Mouse (Mus musculus) left cerebral cortex, adult 8-10 months (tissue): ENCODE measurements at regions not wholly inside any gene's neighbourhood (a gene's known extent, or its start where the extent isn't known, plus 50 kb on each side); places are given as distances from the start of the nearest gene placed in this dataset.

Experiments used
- DNase-seq, 2 experiments: peaks; one replicate each; pipeline ENCODE4 v3.0.0; 2022; ENCODE audit warnings: low spot score in 2 of 2

DNA sequence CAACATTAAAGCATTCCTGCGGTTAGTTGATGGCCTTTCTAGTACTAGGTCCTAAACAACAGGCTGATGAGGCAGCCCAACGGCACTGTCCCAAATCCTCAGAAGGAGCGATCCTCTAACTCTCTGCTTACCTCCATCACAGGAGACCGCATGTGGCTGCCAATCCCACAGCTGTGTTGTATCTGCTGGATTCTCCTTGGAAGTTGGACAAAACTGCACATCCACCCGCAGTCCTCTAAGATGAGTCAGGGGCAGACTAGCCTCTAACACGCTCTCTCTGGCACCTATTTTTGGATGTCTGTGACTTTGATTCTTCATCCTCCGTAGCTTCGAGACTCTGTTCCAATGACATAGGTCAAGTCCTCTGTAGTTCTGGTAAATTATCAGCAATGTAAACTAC, 432.5 kb downstream of the Fgf9 start:
- no peak for DNase-seq

DNA sequence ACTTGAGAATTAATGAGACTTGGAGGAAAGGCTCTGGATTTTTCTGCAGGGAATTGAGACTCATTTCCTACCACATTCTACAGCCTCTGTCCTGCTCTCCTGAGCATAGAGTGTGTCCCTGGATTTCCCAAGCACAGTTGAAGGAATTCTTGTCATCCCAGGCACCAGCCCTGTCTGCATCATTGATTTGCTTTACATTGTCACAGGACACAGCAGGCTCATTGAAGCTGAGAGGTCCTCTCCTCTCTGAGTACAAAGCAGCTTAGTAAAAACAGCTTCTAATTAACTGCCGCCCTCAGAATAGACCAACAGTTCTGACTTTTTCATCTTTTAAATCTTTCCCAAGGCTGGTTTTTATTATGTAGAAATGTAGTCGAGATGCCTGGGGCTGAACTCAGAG, 429.7 kb downstream of the Fgf9 start:
- DNase-seq = no peak

- DNase-seq = no peak
Observed at GRCm38 (mm10) chr14:58499501-58499900, 429.2 kb downstream of the Fgf9 start.

DNA sequence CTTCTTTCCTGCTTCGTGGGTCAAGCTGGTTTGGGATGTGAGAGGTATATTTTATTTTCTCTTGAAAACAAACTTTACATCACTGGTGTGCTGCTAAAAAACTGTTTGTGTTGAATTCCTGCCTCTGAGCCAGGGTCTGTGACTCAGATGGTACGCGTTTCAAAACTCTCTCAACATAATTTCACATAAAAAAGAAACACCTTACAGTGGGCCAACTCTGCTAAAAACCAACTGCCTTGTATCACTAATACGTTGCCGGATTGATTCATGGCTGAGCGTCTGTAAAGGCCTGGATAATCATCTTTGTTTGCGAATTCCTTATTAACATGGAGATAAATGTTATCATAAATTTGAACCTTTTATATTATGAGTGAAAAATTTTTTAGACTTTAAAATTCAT, 428.7 kb downstream of the Fgf9 start:
- DNase-seq = no peak

DNA sequence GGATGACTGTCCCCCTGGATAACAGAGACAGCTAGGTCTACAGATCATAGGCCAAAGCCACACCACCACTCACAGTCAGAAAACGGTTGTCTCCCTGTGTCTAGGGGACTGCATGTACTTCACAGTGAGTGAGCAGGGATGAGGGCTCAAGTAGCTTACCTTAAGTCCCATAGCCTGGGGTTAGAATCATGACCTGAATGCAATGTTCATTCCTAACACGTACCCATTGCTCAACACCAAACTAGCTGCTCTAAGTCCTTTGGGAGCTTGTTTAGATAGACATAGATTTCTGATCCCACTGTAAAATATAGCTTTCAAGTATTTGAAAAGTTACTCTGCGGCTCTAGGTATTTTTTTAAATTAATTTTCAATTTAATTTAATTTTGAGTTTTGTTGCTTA, 426.6 kb downstream of the Fgf9 start:
- no peak for DNase-seq

DNA sequence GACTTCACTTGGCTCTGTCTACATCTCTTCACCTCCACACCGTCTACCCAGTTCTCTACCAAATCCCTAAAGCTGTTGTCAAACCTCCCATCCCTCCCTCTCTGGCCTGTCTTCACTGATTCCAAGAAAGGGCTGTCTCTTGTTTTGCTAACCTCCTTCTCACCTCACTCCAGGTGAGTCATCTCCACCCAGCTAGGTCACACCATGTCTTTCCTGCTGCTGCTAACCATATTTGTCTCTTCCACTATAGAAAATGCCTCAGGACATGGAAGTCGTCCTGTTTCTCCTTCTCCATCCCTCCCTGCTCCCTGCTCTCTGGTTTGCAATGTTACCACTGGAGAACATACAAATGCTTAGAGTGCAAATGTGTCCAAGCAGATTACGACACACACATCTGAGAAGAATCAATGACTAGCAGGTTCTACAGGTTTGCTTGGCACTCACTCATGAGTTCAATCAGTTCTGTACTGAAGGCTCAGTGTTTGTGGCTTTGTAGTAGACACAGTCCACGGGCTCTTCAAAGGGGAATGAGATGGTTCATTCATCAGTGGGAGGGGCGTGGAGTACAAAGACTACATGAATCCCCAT, 424.1 kb downstream of the Fgf9 start:
- DNase-seq = no peak

DNA sequence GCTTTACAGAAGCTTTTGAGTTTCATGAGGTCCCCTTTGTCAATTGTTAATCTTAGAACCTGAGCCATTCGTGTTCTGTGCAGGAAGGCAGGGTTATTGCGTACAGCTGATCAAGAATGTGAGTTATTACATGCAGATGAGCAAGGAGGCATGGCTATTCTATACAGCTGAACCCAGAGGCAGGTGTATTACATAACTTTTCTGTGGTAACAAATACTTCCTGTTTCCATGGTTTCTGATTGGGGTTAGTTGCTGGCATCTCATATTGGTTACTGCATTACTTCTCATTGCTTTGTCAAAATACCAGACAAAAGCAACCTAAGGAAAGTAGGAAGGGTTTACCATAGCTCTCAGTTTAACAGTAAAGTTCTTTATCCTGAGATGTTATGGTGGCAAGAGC, 421.8 kb downstream of the Fgf9 start:
- DNase-seq = no peak

- DNase-seq = no peak
Observed at GRCm38 (mm10) chr14:58488803-58489202, 418.5 kb downstream of the Fgf9 start.

- DNase-seq = no peak
Observed at GRCm38 (mm10) chr14:58487836-58488235, 417.5 kb downstream of the Fgf9 start.

- DNase-seq = no peak
Observed at GRCm38 (mm10) chr14:58480454-58480853, 410.1 kb downstream of the Fgf9 start.

GRCm38 (mm10) chr14:58470678-58471077, 400.3 kb downstream of the Fgf9 start:
- no peak for DNase-seq

- no peak for DNase-seq
Observed at GRCm38 (mm10) chr14:58468451-58468850, 398.1 kb downstream of the Fgf9 start.

DNA sequence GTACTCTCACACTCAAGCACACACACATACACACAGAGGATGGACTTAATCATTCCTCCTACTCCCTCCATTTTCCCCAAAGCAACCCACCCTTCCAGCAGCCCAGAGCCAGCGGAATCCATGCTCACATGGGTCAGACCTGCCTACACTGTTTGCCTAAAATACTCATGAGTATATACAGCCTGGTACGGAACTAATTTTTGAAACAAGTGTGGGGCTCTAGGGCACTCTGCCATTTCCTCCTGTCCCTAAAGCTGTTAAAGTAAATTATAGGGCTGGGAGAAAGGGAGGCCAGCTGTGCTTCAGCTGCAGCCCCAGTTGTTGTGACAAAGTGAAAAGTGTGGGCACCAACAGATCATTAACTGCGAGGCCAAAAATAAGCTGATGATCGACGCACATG, 397.5 kb downstream of the Fgf9 start:
- no peak for DNase-seq

DNA sequence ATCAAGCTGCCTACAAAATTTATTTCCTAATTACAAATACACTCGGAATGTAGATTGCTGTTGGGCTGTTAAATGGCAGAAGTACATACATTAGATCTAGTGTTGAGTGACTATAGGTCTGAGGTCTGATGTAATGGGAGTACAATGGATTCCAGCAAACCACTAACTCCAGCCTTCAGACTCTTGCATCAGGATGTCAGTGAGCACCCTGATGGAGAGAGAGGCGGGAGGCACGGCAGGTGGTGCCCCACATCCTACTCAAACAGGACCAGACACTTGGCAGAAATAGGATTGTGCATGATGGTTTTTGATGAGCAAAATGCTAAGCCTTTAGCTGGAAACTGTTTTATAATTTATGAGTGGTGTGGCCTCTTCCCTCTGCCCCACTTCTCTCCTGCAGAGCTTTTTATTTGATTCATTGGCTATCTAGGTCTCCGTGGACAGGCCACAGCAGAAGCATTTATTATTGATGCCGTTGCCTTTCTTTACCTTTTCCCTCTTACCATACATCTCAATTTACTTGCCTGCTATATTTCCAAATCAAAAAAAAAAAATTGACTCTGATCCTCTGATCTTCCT, 376.5 kb downstream of the Fgf9 start:
- no peak for DNase-seq

DNA sequence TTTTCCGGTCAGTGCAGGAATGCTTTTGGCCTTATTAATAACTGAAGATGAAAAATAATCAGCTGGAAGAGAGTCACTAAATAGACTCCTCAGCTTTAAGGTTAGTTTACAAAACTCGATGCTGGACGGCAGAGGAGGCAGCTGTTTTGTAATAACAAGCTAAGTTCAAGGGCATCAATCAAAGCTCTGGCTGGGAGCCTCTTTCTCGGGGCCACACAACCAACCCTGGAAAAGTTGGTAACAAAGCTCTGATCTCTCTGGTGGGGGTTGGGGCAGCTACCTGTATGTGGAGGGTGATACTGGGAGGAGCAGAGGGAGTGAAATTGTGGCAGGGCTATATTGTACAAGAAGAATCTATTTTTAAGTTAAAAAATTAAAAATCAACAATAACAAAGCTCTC, 374.1 kb downstream of the Fgf9 start:
- no peak for DNase-seq

DNA sequence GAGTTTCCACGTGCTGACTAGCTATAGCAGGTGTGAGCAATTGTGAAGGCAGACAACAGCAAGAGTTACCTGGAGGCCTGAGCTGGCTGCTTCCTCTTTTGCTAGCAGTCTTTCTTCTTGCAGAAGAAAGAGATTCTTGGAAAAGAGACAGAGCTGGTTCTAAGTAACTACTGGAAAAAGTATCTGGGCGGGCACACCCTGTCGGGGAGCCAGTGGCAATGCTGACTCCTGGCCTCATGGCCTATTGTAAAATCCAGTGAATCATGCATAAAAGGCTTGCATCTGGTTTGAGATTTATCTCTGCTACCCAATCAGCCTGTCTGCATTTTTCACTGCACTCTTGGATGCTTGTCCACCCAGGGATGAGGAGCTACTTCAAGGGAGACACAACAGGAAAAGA, 372.2 kb downstream of the Fgf9 start:
- DNase-seq = no peak

DNA sequence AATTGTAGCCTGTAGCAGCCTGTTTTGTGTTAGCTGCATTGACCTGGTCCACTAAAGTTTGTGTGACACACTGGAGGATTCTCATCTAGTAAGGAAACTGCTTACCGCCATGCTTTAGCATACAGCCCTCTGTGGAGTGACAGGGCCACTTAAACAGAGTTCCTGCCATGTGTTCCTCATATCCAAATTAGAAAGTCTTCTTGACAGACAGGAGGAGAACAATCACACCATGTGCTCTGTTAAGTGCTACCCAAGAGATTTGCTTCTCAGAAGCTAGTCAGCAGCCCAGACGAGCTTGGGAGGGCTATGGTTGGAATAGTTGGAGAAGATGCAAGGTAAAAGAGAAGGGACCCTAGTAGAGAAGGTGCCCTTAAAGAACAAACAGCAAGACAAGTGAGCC, 369.6 kb downstream of the Fgf9 start:
- DNase-seq = no peak

DNA sequence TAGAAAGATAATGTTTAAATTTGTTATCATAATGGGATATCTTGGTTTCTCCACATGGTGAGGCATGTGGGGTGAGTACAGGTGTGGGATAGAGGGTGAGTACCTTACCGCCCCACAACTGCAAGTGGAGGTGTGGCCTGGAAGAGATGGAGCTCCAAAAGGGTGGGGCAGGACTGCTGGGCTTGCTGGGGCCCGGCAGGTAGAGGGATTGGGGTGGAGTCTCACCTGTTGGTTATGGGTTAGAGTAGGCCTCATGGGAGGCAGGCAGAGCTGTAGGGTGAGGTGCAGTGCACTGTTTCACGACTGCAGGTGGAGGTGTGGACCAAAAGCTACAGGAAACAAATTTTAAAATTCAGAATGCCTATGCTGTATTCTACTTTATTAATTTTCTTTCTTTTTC, 365.7 kb downstream of the Fgf9 start:
- no peak for DNase-seq

DNA sequence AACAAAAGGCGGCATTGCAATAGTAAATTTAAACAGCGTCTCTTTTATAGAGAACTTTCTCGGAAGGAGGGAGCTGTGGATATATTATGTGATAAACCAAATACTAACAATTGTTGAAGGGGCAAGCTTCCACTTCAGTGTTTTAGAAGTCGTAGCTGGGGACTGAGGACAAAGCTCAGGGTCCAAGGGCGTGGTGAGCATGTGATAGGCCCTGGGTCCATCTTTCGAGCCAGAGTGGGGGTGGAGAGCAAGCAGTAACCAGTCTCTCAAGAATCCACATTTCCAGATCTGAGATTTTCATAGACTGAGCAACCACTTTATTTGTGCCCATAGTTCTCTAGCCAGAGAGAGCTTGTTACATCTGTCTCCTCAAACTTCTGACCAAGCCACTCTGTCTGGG, 356.1 kb downstream of the Fgf9 start:
- no peak for DNase-seq

GRCm38 (mm10) chr14:58421904-58422303, 351.6 kb downstream of the Fgf9 start:
- DNase-seq = no peak

DNA sequence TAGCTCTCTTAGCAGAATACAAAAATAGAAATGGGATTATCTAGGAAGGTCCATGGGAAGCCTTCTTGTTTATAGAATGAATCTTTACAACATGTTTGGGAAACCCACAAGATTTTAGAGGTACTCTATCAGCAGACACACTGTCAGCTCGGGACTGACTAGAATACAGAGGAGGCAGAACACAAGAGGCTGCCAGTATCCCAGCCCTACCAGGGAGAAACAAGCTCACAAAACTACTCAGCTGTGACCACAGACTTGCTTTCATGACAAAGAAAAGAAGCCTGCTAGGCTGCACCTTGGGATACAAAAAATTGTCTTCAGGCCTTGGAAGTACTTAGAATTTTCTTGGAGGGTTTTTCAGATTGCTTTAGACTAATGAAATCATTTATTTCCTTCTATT, 347.2 kb downstream of the Fgf9 start:
- no peak for DNase-seq

GRCm38 (mm10) chr14:58392055-58392726, 321.8 kb downstream of the Fgf9 start:
- DNase-seq = no peak

GRCm38 (mm10) chr14:58390741-58391140, 320.4 kb downstream of the Fgf9 start:
- peak in 1 of 2 experiments; percentile 10 for DNase-seq
